Mouse (Mus musculus): ENCODE results near the gene Katnal1.

Katnal1 gene

GRCm38 (mm10) chr5:148929116-148929449 lies at the start of gene Katnal1:
Gene Katnal1 (minus strand): TSS chr5:148929320.
- DNase-seq (ENCODE audit: low read depth in 1 of 2, low spot score in 2 of 2) = no peak

GRCm38 (mm10) chr5:148978458-148979165 lies 49.5 kb upstream of the Katnal1 start:
- DNase-seq (ENCODE audit: low read depth in 1 of 2, low spot score in 2 of 2) = no peak

- DNase-seq (ENCODE audit: low read depth in 1 of 2, low spot score in 2 of 2) = no peak
These were observed 48.8 kb upstream of the Katnal1 start for GRCm38 (mm10) chr5:148977698-148978457.

GRCm38 (mm10) chr5:148976876-148977275 lies 47.8 kb upstream of the Katnal1 start:
- DNase-seq (ENCODE audit: low read depth in 1 of 2, low spot score in 2 of 2) = no peak

- DNase-seq (ENCODE audit: low read depth in 1 of 2, low spot score in 2 of 2) = no peak
These were observed 45.9 kb upstream of the Katnal1 start for GRCm38 (mm10) chr5:148975035-148975434.

- no peak for DNase-seq (ENCODE audit: low read depth in 1 of 2, low spot score in 2 of 2)
These were observed 44.0 kb upstream of the Katnal1 start for GRCm38 (mm10) chr5:148973019-148973668.

GRCm38 (mm10) chr5:148972167-148972566 lies 43.0 kb upstream of the Katnal1 start:
- no peak for DNase-seq (ENCODE audit: low read depth in 1 of 2, low spot score in 2 of 2)

- no peak for DNase-seq (ENCODE audit: low read depth in 1 of 2, low spot score in 2 of 2)
These were observed 40.5 kb upstream of the Katnal1 start for GRCm38 (mm10) chr5:148969648-148970047.

GRCm38 (mm10) chr5:148968958-148969576 lies 39.9 kb upstream of the Katnal1 start:
- no peak for DNase-seq (ENCODE audit: low read depth in 1 of 2, low spot score in 2 of 2)

GRCm38 (mm10) chr5:148968179-148968578 lies 39.1 kb upstream of the Katnal1 start:
- no peak for DNase-seq (ENCODE audit: low read depth in 1 of 2, low spot score in 2 of 2)

GRCm38 (mm10) chr5:148966395-148966794 lies 37.3 kb upstream of the Katnal1 start:
- DNase-seq (ENCODE audit: low read depth in 1 of 2, low spot score in 2 of 2) = no peak

- no peak for DNase-seq (ENCODE audit: low read depth in 1 of 2, low spot score in 2 of 2)
These were observed 36.7 kb upstream of the Katnal1 start for GRCm38 (mm10) chr5:148965691-148966333.

GRCm38 (mm10) chr5:148965089-148965591 lies 36.0 kb upstream of the Katnal1 start:
- no peak for DNase-seq (ENCODE audit: low read depth in 1 of 2, low spot score in 2 of 2)

GRCm38 (mm10) chr5:148964251-148964650 lies 35.1 kb upstream of the Katnal1 start:
- DNase-seq (ENCODE audit: low read depth in 1 of 2, low spot score in 2 of 2) = no peak

GRCm38 (mm10) chr5:148960211-148960610 lies 31.1 kb upstream of the Katnal1 start:
- no peak for DNase-seq (ENCODE audit: low read depth in 1 of 2, low spot score in 2 of 2)

GRCm38 (mm10) chr5:148959068-148959990 lies 30.2 kb upstream of the Katnal1 start:
- DNase-seq (ENCODE audit: low read depth in 1 of 2, low spot score in 2 of 2) = peak in 1 of 2 experiments; percentile 17

- DNase-seq (ENCODE audit: low read depth in 1 of 2, low spot score in 2 of 2) = no peak
These were observed 29.2 kb upstream of the Katnal1 start for GRCm38 (mm10) chr5:148958355-148958754.

- DNase-seq (ENCODE audit: low read depth in 1 of 2, low spot score in 2 of 2) = no peak
These were observed 27.9 kb upstream of the Katnal1 start for GRCm38 (mm10) chr5:148956898-148957535.

- no peak for DNase-seq (ENCODE audit: low read depth in 1 of 2, low spot score in 2 of 2)
These were observed 27.0 kb upstream of the Katnal1 start for GRCm38 (mm10) chr5:148956091-148956490.
